Mouse (Mus musculus) CH12.LX (cell line): ENCODE results near the gene Rhox2a.
"Not testable (repeated sequence)": the region's sequence is repeated elsewhere in the genome, so short reads cannot be mapped to it uniquely, and the experiment has no call there.

Experiments used
- CHD2 ChIP-seq: IDR thresholded peaks from 2 replicates; pipeline ENCODE4 v1.6.1; 2011; ENCODE audit warnings: low read length, improper control_type of control experiment
- CTCF ChIP-seq, 2 experiments: IDR thresholded peaks in 1 of 2; conservative IDR thresholded peaks in 1 of 2; 2 replicates each; pipeline ENCODE4 v1.5.1; 2011 to 2012; ENCODE audit warnings: low read depth in 2 of 2, low read length in 2 of 2, improper control_type of control experiment in 1 of 2, inconsistent platforms in 1 of 2, mild to moderate bottlenecking in 1 of 2, moderate library complexity in 1 of 2
- IRF4 ChIP-seq: IDR thresholded peaks from 2 replicates; pipeline ENCODE4 v1.6.1; 2014; ENCODE audit warnings: low read depth, mild to moderate bottlenecking, inconsistent platforms, low read length, improper control_type of control experiment
- MEF2A ChIP-seq: IDR thresholded peaks from 2 replicates; pipeline ENCODE4 v1.6.1; 2014; ENCODE audit warnings: low read depth, mild to moderate bottlenecking, inconsistent platforms, low read length, improper control_type of control experiment, borderline replicate concordance
- MYC ChIP-seq: IDR thresholded peaks from 2 replicates; pipeline ENCODE4 v1.6.1; 2011; ENCODE audit warnings: low read depth, mild to moderate bottlenecking, improper control_type of control experiment, low read length
- POLR2A ChIP-seq: IDR thresholded peaks from 2 replicates; pipeline ENCODE4 v1.6.1; 2011; ENCODE audit warnings: low read depth, mild to moderate bottlenecking, improper control_type of control experiment, low read length
- RAD21 ChIP-seq: IDR thresholded peaks from 2 replicates; pipeline ENCODE4 v1.6.1; 2011; ENCODE audit warnings: low read depth, mild to moderate bottlenecking, low read length, improper control_type of control experiment, moderate library complexity
- TBP ChIP-seq: conservative IDR thresholded peaks from 2 replicates; pipeline ENCODE4 v1.6.1; 2011; ENCODE audit warnings: low read depth, low read length, improper control_type of control experiment
- ZC3H11A ChIP-seq: IDR thresholded peaks from 2 replicates; pipeline ENCODE4 v1.6.1; 2012; ENCODE audit warnings: low read depth, mild to moderate bottlenecking, inconsistent platforms, low read length, improper control_type of control experiment
- ZKSCAN1 ChIP-seq: IDR thresholded peaks from 2 replicates; pipeline ENCODE4 v1.6.1; 2012; ENCODE audit warnings: low read depth, inconsistent platforms, low read length, improper control_type of control experiment, borderline replicate concordance

DNA sequence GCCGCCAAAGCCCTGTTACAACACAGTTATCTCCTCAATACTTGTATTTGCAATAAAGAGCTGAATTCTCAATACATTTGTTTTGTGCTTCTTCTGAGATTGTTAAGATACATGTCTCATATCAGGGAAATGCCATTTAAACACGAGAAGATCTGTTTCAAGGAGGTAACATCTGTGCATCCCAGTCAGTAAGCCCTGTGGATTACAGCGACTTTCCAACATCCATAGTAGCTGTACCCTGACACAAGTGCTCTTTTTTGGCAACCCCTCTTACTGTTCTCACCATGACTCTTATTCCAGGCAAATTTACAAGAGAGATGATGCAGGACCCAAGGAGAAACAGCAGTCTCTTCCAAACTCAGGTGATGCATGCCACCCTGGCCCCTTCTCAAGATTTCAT, 4.8 kb downstream of the Rhox2a start, which contains the start of gene Rhox3a:
- TF ChIP-seq IRF4; POLR2A; TBP; RAD21; MYC; CTCF (conservative IDR thresholded peaks at IDR 0.05 in 1 of 2, IDR thresholded peaks at IDR 0.05 in 1 of 2; ENCODE audit: low read depth in 2 of 2, low read length in 2 of 2); CHD2; ZKSCAN1; MEF2A; ZC3H11A: not testable (repeated sequence)
